Mouse (Mus musculus): Measurements from ENCODE around the gene Hist1h2ba.

Hist1h2ba gene

GRCm38 (mm10) chr13:23906906-23907305 lies 27.1 kb downstream of the Hist1h2ba start:
- DNase-seq (ENCODE audit: low read depth) = no peak

- no peak for DNase-seq (ENCODE audit: low read depth)
Measured at GRCm38 (mm10) chr13:23898242-23898641, 35.7 kb downstream of the Hist1h2ba start.

- no peak for DNase-seq (ENCODE audit: low read depth)
Measured at GRCm38 (mm10) chr13:23893269-23893593, 40.7 kb downstream of the Hist1h2ba start.

GRCm38 (mm10) chr13:23892592-23893268 lies 41.2 kb downstream of the Hist1h2ba start:
- no peak for DNase-seq (ENCODE audit: low read depth)

- no peak for DNase-seq (ENCODE audit: low read depth)
Measured at GRCm38 (mm10) chr13:23889011-23889605, 44.8 kb downstream of the Hist1h2ba start.

- no peak for DNase-seq (ENCODE audit: low read depth)
Measured at GRCm38 (mm10) chr13:23887026-23887725, 46.8 kb downstream of the Hist1h2ba start.

- no peak for DNase-seq (ENCODE audit: low read depth)
Measured at GRCm38 (mm10) chr13:23885540-23885939, 48.4 kb downstream of the Hist1h2ba start.
